Mouse (Mus musculus): Measurements from ENCODE around the gene Pttg1ip.

- TF ChIP-seq EP300 (IDR thresholded peaks at IDR 0.05; ENCODE audit: low read depth): no peak
- no peak for TF ChIP-seq CTCF (IDR thresholded peaks at IDR 0.05; ENCODE audit: low read depth)
Measured at GRCm38 (mm10) chr10:77596060-77596459, 14.5 kb downstream of the Pttg1ip start.

Data from liver, postnatal 0 days (tissue).